Mouse (Mus musculus): ENCODE results near the gene Pdgfc. TPM values are rescaled to one million over a fixed set of nuclear protein-coding genes. Genes with fewer than 3 reads are reported as not detected.

The Pdgfc gene
- polyA plus RNA-seq, 1 experiment: 4.6 TPM

DNA sequence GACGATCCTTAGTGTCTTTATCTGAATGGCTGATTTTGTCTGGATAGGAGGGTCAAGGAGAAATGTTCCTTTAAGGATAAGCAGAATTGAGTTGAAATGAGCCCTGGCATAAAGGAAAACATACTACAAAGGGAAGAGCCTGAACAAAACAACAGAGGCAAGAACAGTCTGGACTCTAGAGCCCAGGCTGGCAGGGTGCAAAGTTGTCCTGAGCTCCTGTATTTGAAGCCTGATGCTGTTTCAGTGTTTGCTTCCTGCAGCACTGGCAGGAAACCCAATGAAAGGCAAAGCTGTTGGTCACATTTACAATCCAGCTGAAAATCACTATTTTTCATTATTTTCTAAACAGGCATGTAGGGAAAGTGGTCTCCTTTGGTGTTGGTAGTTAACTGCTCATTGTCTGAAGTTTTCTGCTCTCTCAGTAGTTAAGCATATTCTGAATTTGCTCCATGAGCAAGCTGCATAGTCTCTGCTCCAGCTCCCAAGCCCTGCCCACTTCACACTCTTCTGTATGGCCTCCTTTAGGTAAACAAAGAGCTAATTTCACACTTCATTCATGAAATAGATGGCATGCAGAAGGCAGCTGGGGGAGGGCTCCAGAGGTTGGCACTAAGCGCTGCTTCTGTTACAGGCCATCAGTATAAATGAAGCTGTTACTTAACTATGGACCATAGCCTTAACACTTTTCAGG lies 8.6 kb downstream of the Pdgfc start:
- Histone ChIP-seq H3K27ac (ENCODE audit: insufficient read depth, low read length) (no peak overlapping the region), H3K4me3 (ENCODE audit: insufficient read depth, low read length) (no peak overlapping the region), H3K4me1 (ENCODE audit: control insufficient read depth, insufficient read depth, low read length) (peaks cover 2% of the 10 kb centered on the region; the same call in 1 of the 2 replicates)
- no peak for TF ChIP-seq CTCF (IDR thresholded peaks at IDR 0.05; ENCODE audit: extremely low read depth, insufficient read depth, low read length)
- TF ChIP-seq POLR2A (IDR thresholded peaks at IDR 0.05; ENCODE audit: extremely low read depth, insufficient read depth, low read length): no peak

DNA sequence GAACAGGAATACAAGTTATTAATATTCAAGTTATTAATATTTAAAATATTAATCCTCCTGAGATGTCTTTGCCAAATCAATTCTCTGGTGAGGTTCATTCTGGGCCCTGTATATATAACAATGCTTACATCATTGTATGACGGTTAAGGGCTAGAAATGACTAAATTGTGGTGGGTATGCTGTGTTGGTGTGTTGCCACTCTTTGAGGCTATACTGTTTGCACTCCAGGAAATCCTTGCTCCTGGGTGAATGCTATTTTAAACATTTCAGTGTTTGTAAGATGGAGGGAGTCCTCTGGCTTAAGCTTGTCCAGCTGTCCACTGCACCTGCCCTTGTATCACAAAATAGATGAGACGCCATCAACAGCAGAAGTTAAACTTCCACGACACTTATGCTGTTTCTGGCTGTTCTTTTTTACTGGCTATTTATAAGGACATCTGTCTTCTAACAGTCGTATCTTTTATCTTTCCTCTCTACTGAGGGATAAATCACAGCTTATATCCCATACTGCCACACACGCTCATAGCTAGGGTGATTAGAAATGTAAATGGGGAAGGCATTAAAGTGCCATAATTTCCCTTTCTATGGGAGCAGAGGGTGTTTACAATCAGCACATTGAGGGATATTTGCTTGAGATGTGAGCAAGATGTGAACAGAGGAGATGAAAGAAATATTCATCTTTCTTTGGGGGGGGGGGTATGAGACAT lies 9.3 kb downstream of the Pdgfc start:
- Histone ChIP-seq H3K4me1 (ENCODE audit: control insufficient read depth, insufficient read depth, low read length) (peaks cover 2% of the 10 kb centered on the region; the same call in 1 of the 2 replicates), H3K27ac (ENCODE audit: insufficient read depth, low read length) (no peak overlapping the region), H3K4me3 (ENCODE audit: insufficient read depth, low read length) (no peak overlapping the region)
- no peak for TF ChIP-seq CTCF (IDR thresholded peaks at IDR 0.05; ENCODE audit: extremely low read depth, insufficient read depth, low read length)
- TF ChIP-seq POLR2A (IDR thresholded peaks at IDR 0.05; ENCODE audit: extremely low read depth, insufficient read depth, low read length): no peak

DNA sequence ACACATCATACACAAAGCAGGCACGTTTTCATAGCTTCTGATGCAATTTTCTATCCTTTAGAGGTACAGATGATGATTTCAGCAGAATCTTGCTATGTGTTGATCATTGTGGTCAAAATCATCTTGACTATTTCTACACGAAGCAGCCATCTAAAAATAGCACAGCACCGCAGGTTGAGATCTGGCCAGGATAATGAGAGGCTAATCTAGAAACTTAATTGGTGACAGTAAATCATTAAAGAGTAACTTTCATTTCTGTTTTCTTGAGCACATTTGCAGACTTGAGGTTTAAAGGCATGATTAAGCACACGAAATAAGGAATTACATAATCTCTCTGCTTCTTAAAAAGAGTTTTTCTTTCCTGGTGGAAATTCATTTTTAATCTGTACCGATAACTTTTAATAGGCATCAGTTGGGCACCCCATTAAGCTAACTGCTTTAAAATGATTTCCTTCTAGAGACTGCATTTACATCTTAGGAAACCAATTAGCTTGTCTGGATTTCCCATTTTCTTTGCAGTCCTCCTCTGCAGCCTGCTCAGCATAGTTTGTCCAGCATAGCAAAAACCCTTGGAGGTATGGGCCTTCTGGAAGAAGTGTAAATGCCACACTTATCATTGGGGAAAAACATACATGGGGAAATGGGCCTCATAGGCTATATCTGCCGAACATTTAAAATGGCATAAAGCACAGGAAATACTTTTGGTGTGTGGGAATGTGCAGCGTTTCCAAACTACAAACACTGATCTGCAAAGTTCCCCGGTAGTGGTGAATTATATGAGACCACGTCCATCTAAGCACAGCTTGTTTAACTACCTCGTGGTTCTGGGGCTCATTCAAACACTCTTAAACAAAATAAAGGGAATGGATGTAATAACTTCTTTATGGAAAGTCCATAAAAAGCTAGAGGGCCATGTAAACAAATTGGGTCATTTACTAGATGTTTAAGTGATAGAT lies 10.7 kb downstream of the Pdgfc start:
- TF ChIP-seq POLR2A (IDR thresholded peaks at IDR 0.05; ENCODE audit: extremely low read depth, insufficient read depth, low read length): no peak
- TF ChIP-seq CTCF (IDR thresholded peaks at IDR 0.05; ENCODE audit: extremely low read depth, insufficient read depth, low read length): no peak
- Histone ChIP-seq H3K27ac (ENCODE audit: insufficient read depth, low read length) (no peak overlapping the region), H3K4me3 (ENCODE audit: insufficient read depth, low read length) (no peak overlapping the region), H3K4me1 (ENCODE audit: control insufficient read depth, insufficient read depth, low read length) (peaks cover 2% of the 10 kb centered on the region; the same call in 1 of the 2 replicates)

DNA sequence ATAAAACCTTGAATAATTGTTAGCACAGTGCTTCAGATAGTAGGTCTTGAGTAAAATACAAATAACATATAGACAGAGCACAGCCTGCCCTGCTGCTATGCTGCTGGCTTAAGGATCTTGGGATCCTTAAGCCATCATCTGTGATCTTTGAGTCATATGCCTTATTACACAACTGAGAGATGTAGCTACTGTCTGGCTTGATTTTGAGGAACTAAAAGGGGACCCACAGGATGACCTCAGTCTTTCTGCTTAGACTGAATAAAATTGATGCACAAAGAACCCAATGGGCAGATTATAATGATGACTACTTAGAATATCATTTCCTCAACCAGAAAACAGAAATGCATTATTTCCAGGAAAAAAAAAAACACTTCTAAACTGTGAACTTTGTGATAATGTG lies 15.3 kb downstream of the Pdgfc start:
- TF ChIP-seq POLR2A (IDR thresholded peaks at IDR 0.05; ENCODE audit: extremely low read depth, insufficient read depth, low read length) (no peak), CTCF (IDR thresholded peaks at IDR 0.05; ENCODE audit: extremely low read depth, insufficient read depth, low read length) (no peak)
- Histone ChIP-seq H3K4me3 (ENCODE audit: insufficient read depth, low read length) (no peak overlapping the region), H3K27ac (ENCODE audit: insufficient read depth, low read length) (no peak overlapping the region), H3K4me1 (ENCODE audit: control insufficient read depth, insufficient read depth, low read length) (peaks cover 4% of the 10 kb centered on the region; the same call in 1 of the 2 replicates)

DNA sequence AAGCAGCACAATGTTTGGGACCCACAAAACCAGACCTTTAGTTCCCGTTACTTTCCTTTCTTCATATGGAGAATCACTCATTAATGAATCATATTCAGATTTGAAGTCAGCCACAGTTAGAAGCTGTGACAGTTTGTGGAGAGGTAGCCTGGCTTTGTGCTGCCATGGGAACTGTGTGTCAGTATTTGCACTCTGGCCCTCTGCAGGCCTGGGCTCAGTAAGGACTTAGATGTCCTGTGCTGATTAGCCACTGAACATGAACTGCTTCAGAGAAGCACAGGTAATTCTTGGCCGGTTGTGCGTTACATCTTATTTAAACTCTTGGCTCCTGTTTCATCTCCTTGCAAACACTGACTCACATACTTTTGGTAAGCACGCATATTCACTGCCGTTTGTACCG lies 16.2 kb downstream of the Pdgfc start:
- TF ChIP-seq POLR2A (IDR thresholded peaks at IDR 0.05; ENCODE audit: extremely low read depth, insufficient read depth, low read length): no peak
- TF ChIP-seq CTCF (IDR thresholded peaks at IDR 0.05; ENCODE audit: extremely low read depth, insufficient read depth, low read length): no peak
- no peak overlapping the region for H3K4me3 ChIP-seq (ENCODE audit: insufficient read depth, low read length)
- no peak overlapping the region for H3K27ac ChIP-seq (ENCODE audit: insufficient read depth, low read length)
- peaks cover 4% of the 10 kb centered on the region; the same call in 1 of the 2 replicates for H3K4me1 ChIP-seq (ENCODE audit: control insufficient read depth, insufficient read depth, low read length)

DNA sequence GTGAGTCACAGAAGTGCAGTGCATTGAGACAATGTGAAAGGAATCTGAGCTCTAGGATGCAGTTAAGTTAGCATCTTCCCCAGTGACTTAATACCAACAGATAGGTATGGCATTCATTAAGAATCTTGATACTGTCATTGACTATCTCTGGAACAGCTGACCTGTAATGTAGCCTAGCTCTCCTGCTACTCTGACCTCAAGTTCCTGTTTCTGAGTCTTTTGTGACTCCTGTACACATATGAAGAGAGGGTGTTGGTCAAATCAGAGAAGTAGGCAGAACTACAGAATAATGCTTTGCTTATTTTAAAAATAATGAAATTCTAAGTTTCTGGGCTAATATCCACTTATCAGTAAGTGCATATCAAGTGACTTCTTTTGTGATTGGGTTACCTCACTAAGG lies 17.9 kb downstream of the Pdgfc start:
- no peak for TF ChIP-seq POLR2A (IDR thresholded peaks at IDR 0.05; ENCODE audit: extremely low read depth, insufficient read depth, low read length)
- TF ChIP-seq CTCF (IDR thresholded peaks at IDR 0.05; ENCODE audit: extremely low read depth, insufficient read depth, low read length): no peak
- Histone ChIP-seq H3K27ac (ENCODE audit: insufficient read depth, low read length) (no peak overlapping the region), H3K4me3 (ENCODE audit: insufficient read depth, low read length) (no peak overlapping the region), H3K4me1 (ENCODE audit: control insufficient read depth, insufficient read depth, low read length) (peaks cover 4% of the 10 kb centered on the region; the same call in 1 of the 2 replicates)

DNA sequence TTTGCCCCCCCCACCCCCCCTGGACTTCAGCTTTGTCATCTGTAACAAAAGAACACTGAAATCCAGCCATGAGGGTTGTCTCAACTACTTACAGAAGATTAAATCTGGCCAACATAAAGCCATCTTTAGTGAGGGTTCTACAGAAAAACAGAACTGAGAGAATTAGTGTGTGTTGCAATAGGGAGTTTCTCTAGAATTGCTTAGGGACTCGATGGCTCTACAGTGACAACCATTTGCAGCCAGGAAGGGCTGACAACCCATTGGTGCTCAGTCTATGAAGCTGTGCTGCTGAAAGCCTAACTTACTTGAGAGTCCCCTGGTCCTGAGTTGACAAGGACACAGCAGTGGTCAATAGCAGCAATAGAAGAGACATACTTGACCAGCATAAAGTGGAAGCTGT lies 21.5 kb downstream of the Pdgfc start:
- Histone ChIP-seq H3K4me1 (ENCODE audit: control insufficient read depth, insufficient read depth, low read length) (no peaks in the 10 kb centered on the region), H3K27ac (ENCODE audit: insufficient read depth, low read length) (no peak overlapping the region), H3K4me3 (ENCODE audit: insufficient read depth, low read length) (no peak overlapping the region)
- TF ChIP-seq CTCF (IDR thresholded peaks at IDR 0.05; ENCODE audit: extremely low read depth, insufficient read depth, low read length) (no peak), POLR2A (IDR thresholded peaks at IDR 0.05; ENCODE audit: extremely low read depth, insufficient read depth, low read length) (no peak)

DNA sequence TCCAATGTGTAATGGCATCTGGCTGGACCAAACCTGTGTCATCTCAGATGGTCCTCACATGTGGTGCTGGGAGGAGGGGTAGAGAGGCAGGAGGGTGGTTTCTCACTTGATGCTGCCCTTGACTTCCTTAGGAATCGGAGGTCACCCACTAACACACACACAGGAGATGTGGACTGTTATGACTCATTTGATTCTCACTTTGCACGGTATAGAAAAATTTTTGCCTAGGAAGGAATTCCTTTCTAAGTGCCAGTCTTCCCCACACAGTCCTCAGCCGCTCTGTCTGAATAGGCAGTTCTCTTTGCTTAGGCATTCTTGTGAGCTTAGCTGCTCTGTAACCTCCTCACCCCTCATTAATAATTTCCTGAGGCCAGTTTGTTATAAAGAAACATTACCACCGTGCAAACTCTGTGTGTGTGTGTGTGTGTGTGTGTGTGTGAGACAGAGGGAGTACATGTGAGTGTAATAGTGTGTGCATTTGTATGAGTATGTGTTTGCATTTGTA lies 22.4 kb downstream of the Pdgfc start:
- Histone ChIP-seq H3K27ac (ENCODE audit: insufficient read depth, low read length) (no peak overlapping the region), H3K4me1 (ENCODE audit: control insufficient read depth, insufficient read depth, low read length) (no peaks in the 10 kb centered on the region), H3K4me3 (ENCODE audit: insufficient read depth, low read length) (no peak overlapping the region)
- no peak for TF ChIP-seq POLR2A (IDR thresholded peaks at IDR 0.05; ENCODE audit: extremely low read depth, insufficient read depth, low read length)
- no peak for TF ChIP-seq CTCF (IDR thresholded peaks at IDR 0.05; ENCODE audit: extremely low read depth, insufficient read depth, low read length)

DNA sequence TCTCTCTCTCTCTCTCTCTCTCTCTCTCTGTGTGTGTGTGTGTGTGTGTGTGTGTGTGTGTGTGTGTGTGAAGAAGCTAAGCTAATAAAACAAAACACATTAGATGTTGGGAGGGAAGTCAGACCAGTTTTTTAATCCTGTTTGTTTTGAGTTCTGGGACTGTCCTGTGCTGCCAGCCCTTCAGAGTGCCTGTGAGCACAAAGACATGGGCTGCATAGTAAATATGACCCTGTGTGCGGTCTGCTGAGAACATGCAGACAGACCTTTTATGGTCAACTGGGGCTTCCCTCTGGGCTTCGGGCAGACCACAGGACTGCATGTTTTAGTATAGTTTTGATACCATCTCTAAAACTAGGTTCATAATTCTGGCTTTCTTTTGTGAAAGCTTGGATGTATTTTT lies 32.3 kb downstream of the Pdgfc start:
- Histone ChIP-seq H3K27ac (ENCODE audit: insufficient read depth, low read length) (no peak overlapping the region), H3K4me3 (ENCODE audit: insufficient read depth, low read length) (no peak overlapping the region), H3K4me1 (ENCODE audit: control insufficient read depth, insufficient read depth, low read length) (no peaks in the 10 kb centered on the region)
- TF ChIP-seq POLR2A (IDR thresholded peaks at IDR 0.05; ENCODE audit: extremely low read depth, insufficient read depth, low read length) (no peak), CTCF (IDR thresholded peaks at IDR 0.05; ENCODE audit: extremely low read depth, insufficient read depth, low read length) (no peak)

Measured in cortical plate, adult 2 months (tissue).